Mouse (Mus musculus): ENCODE data around the gene Acvr1. TPM values are rescaled to one million over a fixed set of nuclear protein-coding genes. Genes with fewer than 3 reads are reported as not detected.

Gene Acvr1
- polyA plus RNA-seq, 1 experiment: 5.0 TPM

- Histone ChIP-seq H3K4me1 (ENCODE audit: control insufficient read depth, insufficient read depth, insufficient read length, low read length) (no peaks in the 10 kb centered on the region), H3K27ac (replicated peaks; ENCODE audit: low read depth, low read length) (no peak overlapping the region), H3K4me3 (ENCODE audit: insufficient read depth, low read depth, low read length) (no peak overlapping the region)
Observed at GRCm38 (mm10) chr2:58403481-58403880, 163.5 kb downstream of the Acvr1 start.

GRCm38 (mm10) chr2:58388601-58389000 is 178.4 kb downstream of the Acvr1 start:
- H3K27ac ChIP-seq (replicated peaks; ENCODE audit: low read depth, low read length): no peak overlapping the region
- H3K4me3 ChIP-seq (ENCODE audit: insufficient read depth, low read depth, low read length): no peak overlapping the region
- H3K4me1 ChIP-seq (ENCODE audit: control insufficient read depth, insufficient read depth, insufficient read length, low read length): no peaks in the 10 kb centered on the region

- no peaks in the 10 kb centered on the region for H3K4me1 ChIP-seq (ENCODE audit: control insufficient read depth, insufficient read depth, insufficient read length, low read length)
- no peak overlapping the region for H3K4me3 ChIP-seq (ENCODE audit: insufficient read depth, low read depth, low read length)
- H3K27ac ChIP-seq (replicated peaks; ENCODE audit: low read depth, low read length): no peak overlapping the region
Observed at GRCm38 (mm10) chr2:58380020-58380419, 186.9 kb downstream of the Acvr1 start.

- Histone ChIP-seq H3K4me3 (ENCODE audit: insufficient read depth, low read depth, low read length) (no peak overlapping the region), H3K4me1 (ENCODE audit: control insufficient read depth, insufficient read depth, insufficient read length, low read length) (no peaks in the 10 kb centered on the region), H3K27ac (replicated peaks; ENCODE audit: low read depth, low read length) (no peak overlapping the region)
Observed at GRCm38 (mm10) chr2:58379475-58379874, 187.5 kb downstream of the Acvr1 start.

- H3K27ac ChIP-seq (replicated peaks; ENCODE audit: low read depth, low read length): no peak overlapping the region
- no peak overlapping the region for H3K4me3 ChIP-seq (ENCODE audit: insufficient read depth, low read depth, low read length)
- no peaks in the 10 kb centered on the region for H3K4me1 ChIP-seq (ENCODE audit: control insufficient read depth, insufficient read depth, insufficient read length, low read length)
Observed at GRCm38 (mm10) chr2:58377417-58378130, 189.4 kb downstream of the Acvr1 start.

GRCm38 (mm10) chr2:58366196-58366595 is 200.8 kb downstream of the Acvr1 start:
- Histone ChIP-seq H3K4me3 (ENCODE audit: insufficient read depth, low read depth, low read length) (no peak overlapping the region), H3K4me1 (ENCODE audit: control insufficient read depth, insufficient read depth, insufficient read length, low read length) (no peaks in the 10 kb centered on the region), H3K27ac (replicated peaks; ENCODE audit: low read depth, low read length) (no peak overlapping the region)

GRCm38 (mm10) chr2:58361361-58362046 is 205.5 kb downstream of the Acvr1 start:
- no peak overlapping the region for H3K27ac ChIP-seq (replicated peaks; ENCODE audit: low read depth, low read length)
- no peaks in the 10 kb centered on the region for H3K4me1 ChIP-seq (ENCODE audit: control insufficient read depth, insufficient read depth, insufficient read length, low read length)
- no peak overlapping the region for H3K4me3 ChIP-seq (ENCODE audit: insufficient read depth, low read depth, low read length)

GRCm38 (mm10) chr2:58358132-58358460 is 208.9 kb downstream of the Acvr1 start:
- Histone ChIP-seq H3K27ac (replicated peaks; ENCODE audit: low read depth, low read length) (0 out of 2 replicates have a peak overlapping the region, but pooled peaks have one; percentile 34), H3K4me3 (ENCODE audit: insufficient read depth, low read depth, low read length) (0 out of 2 replicates have a peak overlapping the region, but pooled peaks have one; percentile 31), H3K4me1 (ENCODE audit: control insufficient read depth, insufficient read depth, insufficient read length, low read length) (peaks cover 2% of the 10 kb centered on the region; the same call in 1 of the 2 replicates)

- H3K4me1 ChIP-seq (ENCODE audit: control insufficient read depth, insufficient read depth, insufficient read length, low read length): peaks cover 2% of the 10 kb centered on the region; the same call in 1 of the 2 replicates
- peak within 1 kb of the TSS; percentile 84 for H3K4me3 ChIP-seq (ENCODE audit: insufficient read depth, low read depth, low read length)
- peak within 1 kb of the TSS; percentile 86 for H3K27ac ChIP-seq (replicated peaks; ENCODE audit: low read depth, low read length)
Observed at GRCm38 (mm10) chr2:58357414-58358131, 209.4 kb downstream of the Acvr1 start, which contains the start of gene Acvr1c. TSS of gene Acvr1c (minus strand) at chr2:58357895.

GRCm38 (mm10) chr2:58357068-58357413 is 209.9 kb downstream of the Acvr1 start:
- Histone ChIP-seq H3K4me3 (ENCODE audit: insufficient read depth, low read depth, low read length) (peak overlapping the region; percentile 84), H3K27ac (replicated peaks; ENCODE audit: low read depth, low read length) (peak overlapping the region; percentile 86), H3K4me1 (ENCODE audit: control insufficient read depth, insufficient read depth, insufficient read length, low read length) (peaks cover 2% of the 10 kb centered on the region; the same call in 1 of the 2 replicates)

GRCm38 (mm10) chr2:58354389-58354788 is 212.6 kb downstream of the Acvr1 start:
- Histone ChIP-seq H3K27ac (replicated peaks; ENCODE audit: low read depth, low read length) (peak overlapping the region; percentile 96), H3K4me3 (ENCODE audit: insufficient read depth, low read depth, low read length) (no peak overlapping the region), H3K4me1 (ENCODE audit: control insufficient read depth, insufficient read depth, insufficient read length, low read length) (peaks cover 2% of the 10 kb centered on the region; the same call in 1 of the 2 replicates)

- peaks cover 2% of the 10 kb centered on the region; the same call in 1 of the 2 replicates for H3K4me1 ChIP-seq (ENCODE audit: control insufficient read depth, insufficient read depth, insufficient read length, low read length)
- H3K27ac ChIP-seq (replicated peaks; ENCODE audit: low read depth, low read length): peak overlapping the region; percentile 61
- H3K4me3 ChIP-seq (ENCODE audit: insufficient read depth, low read depth, low read length): no peak overlapping the region
Observed at GRCm38 (mm10) chr2:58352846-58353245, 214.1 kb downstream of the Acvr1 start.

GRCm38 (mm10) chr2:58350657-58351056 is 216.3 kb downstream of the Acvr1 start:
- peak overlapping the region; percentile 37; the same call in 1 of the 2 replicates for H3K27ac ChIP-seq (replicated peaks; ENCODE audit: low read depth, low read length)
- peaks cover 2% of the 10 kb centered on the region; the same call in 1 of the 2 replicates for H3K4me1 ChIP-seq (ENCODE audit: control insufficient read depth, insufficient read depth, insufficient read length, low read length)
- H3K4me3 ChIP-seq (ENCODE audit: insufficient read depth, low read depth, low read length): no peak overlapping the region

Measured in brown adipose tissue, adult 24 weeks (tissue).